Mouse (Mus musculus): ENCODE data around the gene Fcrla.

DNA sequence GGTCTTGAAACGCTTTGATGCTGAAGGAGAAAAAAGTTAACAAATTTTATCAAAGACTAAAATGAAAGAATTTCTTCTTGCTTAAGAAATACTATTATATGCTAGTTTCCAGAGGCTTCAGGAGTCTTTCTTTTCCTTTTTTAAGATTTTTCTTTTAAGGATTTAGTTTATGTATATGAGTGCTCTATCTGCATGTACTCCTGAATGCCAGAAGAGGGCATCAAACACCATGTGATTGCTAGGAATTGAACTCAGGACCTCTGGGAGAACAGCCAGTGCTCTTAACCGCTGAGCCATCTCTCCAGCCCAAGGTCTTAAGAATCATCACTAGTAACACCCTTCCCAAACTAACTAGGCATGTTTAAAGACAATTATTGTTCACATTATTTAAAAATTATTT is 55.4 kb downstream of the Fcrla start:
- TF ChIP-seq CTCF (IDR thresholded peaks at IDR 0.05; ENCODE audit: low read depth, low read length), result peak; percentile 2
- no peak for TF ChIP-seq POLR2A (IDR thresholded peaks at IDR 0.05; ENCODE audit: insufficient read depth, low read length)
